Mouse (Mus musculus) liver, postnatal 0 days (tissue): ENCODE measurements around the gene Esr1. TPM values are rescaled to one million over a fixed set of nuclear protein-coding genes. Genes with fewer than 3 reads are reported as not detected.

ENCODE experiments used
- ATAC-seq: fragments of 200-750 bp; cut with Nextera tagmentation; 2 replicates; pipeline ENCODE4 v1.8.0; 2017; ENCODE audit warnings: mild to moderate bottlenecking, moderate library complexity
- DNase-seq: peaks from one replicate; pipeline ENCODE4 v3.0.0-alpha.2; 2016
- H3K27ac ChIP-seq: fragments of 300-500 bp; sonication (generic); 2 replicates; pipeline ENCODE4 v1.5.1; 2014; ENCODE audit warnings: antibody characterized with exemption, moderate library complexity, mild to moderate bottlenecking, low read depth
- H3K27me3 ChIP-seq: fragments of 300-500 bp; sonication (generic); 2 replicates; pipeline ENCODE4 v1.6.1; 2014; ENCODE audit warnings: low read length, control low read depth, mixed read lengths; ENCODE audit not compliant: insufficient read depth
- H3K36me3 ChIP-seq: fragments of 300-500 bp; sonication (generic); replicated peaks from 2 replicates; pipeline ENCODE4 v1.6.1; 2014; ENCODE audit warnings: mild to moderate bottlenecking, control low read depth, low read length, moderate library complexity, mixed read lengths; ENCODE audit not compliant: insufficient read depth
- H3K4me1 ChIP-seq: fragments of 300-500 bp; sonication (generic); 2 replicates; pipeline ENCODE4 v1.6.1; 2014; ENCODE audit warnings: antibody characterized with exemption, mild to moderate bottlenecking, control low read depth; ENCODE audit not compliant: insufficient read depth
- H3K4me2 ChIP-seq: fragments of 300-500 bp; sonication (generic); 2 replicates; pipeline ENCODE4 v1.6.1; 2014; ENCODE audit warnings: low read depth, mild to moderate bottlenecking, low read length, moderate library complexity, mixed read lengths
- H3K4me3 ChIP-seq: fragments of 300-500 bp; sonication (generic); 2 replicates; pipeline ENCODE4 v1.5.1; 2014; ENCODE audit warnings: low read depth, low read length
- H3K9ac ChIP-seq: fragments of 300-500 bp; sonication (generic); replicated peaks from 2 replicates; pipeline ENCODE4 v1.6.1; 2014; ENCODE audit warnings: mild to moderate bottlenecking, moderate library complexity
- H3K9me3 ChIP-seq: fragments of 300-500 bp; sonication (generic); 2 replicates; pipeline ENCODE4 v1.6.1; 2016; ENCODE audit warnings: mild to moderate bottlenecking, control low read depth, low read length, mixed read lengths
- CTCF ChIP-seq: sonication (generic); IDR thresholded peaks from 2 replicates; pipeline ENCODE4 v1.5.1; 2016; ENCODE audit warnings: antibody characterized with exemption, low read depth
- EP300 ChIP-seq: IDR thresholded peaks from 2 replicates; pipeline ENCODE4 v1.6.1; 2016; ENCODE audit warnings: antibody characterized with exemption, low read depth, mild to moderate bottlenecking
- WGBS: fragments of 180-500 bp; shearing (Covaris S2); extraction: QIAGEN DNeasy Blood & Tissue Kit; methylation state at CpG from one replicate; pipeline ENCODE4 v1.1.7; 2014; ENCODE audit not compliant: insufficient replicate concordance; 5-methylcytosine and 5-hydroxymethylcytosine counted together
- polyA plus RNA-seq: library from polyadenylated mRNA; unstranded; fragments of >200 nt; fragmentation: Nextera tagmentation; extraction: Ambion mirVana; gene quantifications from 2 replicates; pipeline ENCODE4 v1.2.1, GENCODE M21; 2015

Esr1 gene
- polyA plus RNA-seq, 1 experiment from 2014 or later, result 1.0 TPM

GRCm38 (mm10) chr10:4683711-4684265 is 72.4 kb downstream of the Esr1 start:
- Histone ChIP-seq H3K4me3 (no peak overlapping the region), H3K36me3 (no peaks in the 10 kb centered on the region), H3K4me1 (no peaks in the 10 kb centered on the region), H3K4me2 (no peak overlapping the region), H3K27me3 (no peaks in the 10 kb centered on the region), H3K27ac (no peak overlapping the region), H3K9ac (no peak overlapping the region), H3K9me3 (no peaks in the 10 kb centered on the region)
- 80% methylated on average over 12 of the region's 12 CpGs for WGBS
- TF ChIP-seq CTCF (no peak), EP300 (no peak)
- DNase-seq, result no peak
- ATAC-seq, result no peak

- Histone ChIP-seq H3K4me2 (no peak overlapping the region), H3K9me3 (no peaks in the 10 kb centered on the region), H3K4me3 (no peak overlapping the region), H3K27me3 (no peaks in the 10 kb centered on the region), H3K36me3 (no peaks in the 10 kb centered on the region), H3K4me1 (no peaks in the 10 kb centered on the region), H3K27ac (no peak overlapping the region), H3K9ac (no peak overlapping the region)
- DNase-seq, result no peak
- TF ChIP-seq CTCF, result no peak
- TF ChIP-seq EP300, result no peak
- WGBS, result 79% methylated on average over 7 of the region's 7 CpGs
- no peak for ATAC-seq
Measured at GRCm38 (mm10) chr10:4694336-4694865, 83.0 kb downstream of the Esr1 start.

GRCm38 (mm10) chr10:4709915-4710314 is 98.5 kb downstream of the Esr1 start:
- WGBS, result 6% methylated on average over 15 of the region's 15 CpGs
- ATAC-seq, result no peak
- H3K9ac ChIP-seq, result no peak overlapping the region
- DNase-seq, result no peak
- TF ChIP-seq EP300 (no peak), CTCF (no peak)
- no peak overlapping the region for H3K27ac ChIP-seq
- no peaks in the 10 kb centered on the region for H3K9me3 ChIP-seq
- H3K4me1 ChIP-seq, result peaks cover 6% of the 10 kb centered on the region
- H3K36me3 ChIP-seq, result no peaks in the 10 kb centered on the region
- no peak overlapping the region for H3K4me3 ChIP-seq
- H3K4me2 ChIP-seq, result peak overlapping the region; percentile 44
- peaks cover 40% of the 10 kb centered on the region for H3K27me3 ChIP-seq

- H3K27me3 ChIP-seq, result peaks cover 40% of the 10 kb centered on the region
Measured at GRCm38 (mm10) chr10:4711434-4711833, 100.0 kb downstream of the Esr1 start.

GRCm38 (mm10) chr10:4712061-4712908 is 100.9 kb downstream of the Esr1 start:
- H3K9ac ChIP-seq, result no peak overlapping the region; the same call in 1 of the 2 replicates
- peak overlapping the region; percentile 68 for H3K4me2 ChIP-seq
- H3K9me3 ChIP-seq, result no peaks in the 10 kb centered on the region
- no peak overlapping the region for H3K27ac ChIP-seq
- no peaks in the 10 kb centered on the region for H3K36me3 ChIP-seq
- peaks cover 6% of the 10 kb centered on the region for H3K4me1 ChIP-seq
- H3K27me3 ChIP-seq, result peaks cover 40% of the 10 kb centered on the region
- peak; percentile 27 for DNase-seq
- ATAC-seq, result peak; percentile 27; the same call in 1 of the 2 replicates
- WGBS, result 3% methylated on average over 54 of the region's 68 CpGs
- peak overlapping the region; percentile 39 for H3K4me3 ChIP-seq
- TF ChIP-seq CTCF (no peak), EP300 (no peak)

More at GRCm38 (mm10) chr10:4711434-4711833, 100.0 kb downstream of the Esr1 start:
- H3K9ac ChIP-seq, result no peak overlapping the region
- DNase-seq (no peak), ATAC-seq (no peak)
- TF ChIP-seq CTCF (no peak), EP300 (no peak)
- no peaks in the 10 kb centered on the region for H3K36me3 ChIP-seq
- H3K9me3 ChIP-seq, result no peaks in the 10 kb centered on the region
- H3K27ac ChIP-seq, result no peak overlapping the region
- 39% methylated on average over 5 of the region's 5 CpGs for WGBS
- H3K4me1 ChIP-seq, result peaks cover 6% of the 10 kb centered on the region
- no peak overlapping the region for H3K4me3 ChIP-seq
- no peak overlapping the region for H3K4me2 ChIP-seq

GRCm38 (mm10) chr10:4713398-4713797 is 102.0 kb downstream of the Esr1 start:
- H3K9me3 ChIP-seq, result no peaks in the 10 kb centered on the region
- no peak overlapping the region for H3K27ac ChIP-seq
- TF ChIP-seq EP300 (no peak), CTCF (no peak)
- ATAC-seq (no peak), DNase-seq (no peak)
- WGBS, result 72% methylated on average over 10 of the region's 10 CpGs
- peaks cover 40% of the 10 kb centered on the region for H3K27me3 ChIP-seq
- H3K9ac ChIP-seq, result no peak overlapping the region
- peaks cover 6% of the 10 kb centered on the region for H3K4me1 ChIP-seq
- no peak overlapping the region for H3K4me2 ChIP-seq
- no peaks in the 10 kb centered on the region for H3K36me3 ChIP-seq
- no peak overlapping the region for H3K4me3 ChIP-seq
